Mouse (Mus musculus): Measurements from ENCODE around the gene Smad5. TPM values are rescaled to one million over a fixed set of nuclear protein-coding genes. Genes with fewer than 3 reads are reported as not detected.

Gene Smad5
- polyA plus RNA-seq (2012; rRNA removed; ENCODE audit: low replicate concordance), result 19.9 and 50.4 TPM in 2 replicates

GRCm38 (mm10) chr13:56702469-56703221 is at the start of gene Smad5:
Gene Smad5 (plus strand): TSS chr13:56703010.

GRCm38 (mm10) chr13:56753192-56753951 is 50.6 kb downstream of the Smad5 start, which contains the start of gene Gm45623:
Gene Gm45623 (minus strand): TSS chr13:56753827.

Other genes with a start within 250 kb of the Smad5 start
- gene Il9, start 220.8 kb upstream of the Smad5 start, polyA plus RNA-seq (2012; rRNA removed; ENCODE audit: low replicate concordance), result not detected in 2 replicates
- 1.5 and 2.5 TPM in 2 replicates for gene Fbxl21, start 180.5 kb upstream of the Smad5 start, polyA plus RNA-seq (2012; rRNA removed; ENCODE audit: low replicate concordance)
- gene Lect2, start 154.5 kb upstream of the Smad5 start, polyA plus RNA-seq (2012; rRNA removed; ENCODE audit: low replicate concordance), result 0.15 TPM in 1 of 2 replicates, not detected in the other
- gene Tgfbi, start 93.5 kb upstream of the Smad5 start, polyA plus RNA-seq (2012; rRNA removed; ENCODE audit: low replicate concordance), result 43.3 and 162 TPM in 2 replicates
- not detected in 2 replicates for gene Gm45623, start 50.8 kb downstream of the Smad5 start, polyA plus RNA-seq (2012; rRNA removed; ENCODE audit: low replicate concordance)
- gene Trpc7, start 193.0 kb downstream of the Smad5 start, polyA plus RNA-seq (2012; rRNA removed; ENCODE audit: low replicate concordance), result 0.05 TPM in 1 of 2 replicates, not detected in the other

Data from subcutaneous adipose tissue, adult 2 months (tissue).